Mouse (Mus musculus) right cerebral cortex, postnatal 14 days (tissue): ENCODE results near the gene B4galnt4.
"Not testable (repeated sequence)": the region's sequence is repeated elsewhere in the genome, so short reads cannot be mapped to it uniquely, and the experiment has no call there.

Experiments used
- DNase-seq: peaks from one replicate; pipeline ENCODE4 v3.0.0; 2022

Gene B4galnt4

GRCm38 (mm10) chr7:141060426-141061242 is at the start of gene B4galnt4:
TSS of gene B4galnt4 (plus strand) at chr7:141061104.
- DNase-seq = peak; percentile 93

GRCm38 (mm10) chr7:141011238-141011770 is 49.6 kb upstream of the B4galnt4 start:
- no peak for DNase-seq

GRCm38 (mm10) chr7:141016707-141017697 is 43.9 kb upstream of the B4galnt4 start:
- DNase-seq = no peak

GRCm38 (mm10) chr7:141017824-141018223 is 43.1 kb upstream of the B4galnt4 start, which contains the start of gene Ifitm6:
TSS of gene Ifitm6 (minus strand) at chr7:141017924.
- not testable (repeated sequence) for DNase-seq

- no peak for DNase-seq
These were observed 41.9 kb upstream of the B4galnt4 start for GRCm38 (mm10) chr7:141019028-141019427.

GRCm38 (mm10) chr7:141021489-141022449 is 39.1 kb upstream of the B4galnt4 start:
- DNase-seq = no peak

GRCm38 (mm10) chr7:141024865-141025838 is 35.8 kb upstream of the B4galnt4 start:
- no peak for DNase-seq

- DNase-seq = no peak
These were observed 34.7 kb upstream of the B4galnt4 start for GRCm38 (mm10) chr7:141026097-141026739.

GRCm38 (mm10) chr7:141026740-141027098 is 34.2 kb upstream of the B4galnt4 start:
- DNase-seq = no peak

- no peak for DNase-seq
These were observed 32.1 kb upstream of the B4galnt4 start, which contains the start of gene Gm17387 for GRCm38 (mm10) chr7:141028831-141029230. TSS of gene Gm17387 (plus strand) at chr7:141029131.

- DNase-seq = no peak
These were observed 30.5 kb upstream of the B4galnt4 start for GRCm38 (mm10) chr7:141030390-141030789.

GRCm38 (mm10) chr7:141032458-141033167 is 28.3 kb upstream of the B4galnt4 start:
- no peak for DNase-seq

- not testable (repeated sequence) for DNase-seq
These were observed 24.3 kb upstream of the B4galnt4 start for GRCm38 (mm10) chr7:141036624-141037023.

- DNase-seq = no peak
These were observed 22.5 kb upstream of the B4galnt4 start for GRCm38 (mm10) chr7:141038090-141039032.

GRCm38 (mm10) chr7:141039386-141040107 is 21.4 kb upstream of the B4galnt4 start:
- no peak for DNase-seq

- DNase-seq = no peak
These were observed 19.9 kb upstream of the B4galnt4 start for GRCm38 (mm10) chr7:141040867-141041606.

- DNase-seq = peak; percentile 40
These were observed 19.2 kb upstream of the B4galnt4 start for GRCm38 (mm10) chr7:141041661-141042060.
